Mouse (Mus musculus) CD4-positive helper T cell, adult 2 months (primary cell): ENCODE measurements around the gene Tns3.

Experiments used
- DNase-seq: peaks from one replicate; pipeline ENCODE4 v3.0.0-alpha.2; 2012; ENCODE audit warnings: low read depth, missing footprints, low spot score

The Tns3 gene

DNA sequence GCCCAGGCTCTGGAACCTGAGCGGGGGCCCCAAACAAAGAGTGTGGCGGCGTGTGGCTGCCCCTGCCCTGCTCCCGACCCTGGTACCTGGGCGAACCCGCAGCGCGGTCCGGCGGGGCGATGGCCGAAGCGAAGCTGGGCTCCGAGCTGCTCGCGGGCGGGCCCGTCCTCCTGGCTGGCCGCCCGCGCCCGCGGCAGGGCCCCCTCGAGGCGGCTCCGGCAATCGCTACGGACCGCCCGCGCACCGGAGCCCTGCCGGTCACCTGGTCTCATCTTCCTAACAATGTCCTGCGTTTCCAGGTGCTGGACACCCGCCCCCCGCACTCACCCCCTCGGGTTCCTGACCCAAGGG, at the start of gene Tns3:
Gene Tns3 (minus strand): TSS at position 143 of the 351 bp plus-strand sequence.
- DNase-seq = no peak

DNA sequence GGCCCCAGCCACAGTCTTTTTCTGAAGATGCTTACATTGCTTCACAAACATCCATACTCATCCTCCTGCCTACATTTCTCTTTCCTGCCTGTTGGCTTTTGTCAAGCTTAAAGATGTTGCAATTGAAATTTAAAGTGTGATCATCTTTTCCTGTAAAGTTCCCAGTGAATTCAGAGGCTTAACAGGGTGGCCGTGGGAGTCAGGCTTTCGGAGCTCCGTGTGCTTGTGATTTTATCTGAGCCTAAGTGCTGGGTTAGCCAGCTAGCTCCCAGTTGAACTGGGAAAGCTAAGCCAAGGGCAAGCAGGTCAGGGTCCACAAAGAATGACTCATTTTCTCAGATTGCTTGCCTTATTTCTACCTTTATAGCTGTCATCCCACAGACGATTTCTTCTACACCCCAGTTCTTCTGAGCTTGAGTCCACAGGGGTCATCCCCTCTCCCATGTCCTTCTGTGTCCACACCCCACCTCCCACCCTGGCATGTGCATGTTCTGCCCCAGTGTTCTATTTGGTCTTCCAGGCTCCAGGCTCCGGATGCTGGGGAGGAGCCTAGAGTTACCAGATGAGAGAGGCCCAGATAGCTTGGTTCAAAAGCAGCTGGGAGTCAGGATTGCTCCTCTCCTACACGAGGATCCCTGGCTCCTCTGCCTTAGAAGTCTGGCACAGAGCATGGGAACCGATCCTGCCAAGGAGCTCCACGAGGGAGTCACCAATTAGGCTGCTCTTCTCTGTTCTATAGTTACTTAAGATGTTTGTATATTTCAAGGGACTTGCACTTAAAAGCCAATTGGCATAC, 42.1 kb upstream of the Tns3 start:
- no peak for DNase-seq

DNA sequence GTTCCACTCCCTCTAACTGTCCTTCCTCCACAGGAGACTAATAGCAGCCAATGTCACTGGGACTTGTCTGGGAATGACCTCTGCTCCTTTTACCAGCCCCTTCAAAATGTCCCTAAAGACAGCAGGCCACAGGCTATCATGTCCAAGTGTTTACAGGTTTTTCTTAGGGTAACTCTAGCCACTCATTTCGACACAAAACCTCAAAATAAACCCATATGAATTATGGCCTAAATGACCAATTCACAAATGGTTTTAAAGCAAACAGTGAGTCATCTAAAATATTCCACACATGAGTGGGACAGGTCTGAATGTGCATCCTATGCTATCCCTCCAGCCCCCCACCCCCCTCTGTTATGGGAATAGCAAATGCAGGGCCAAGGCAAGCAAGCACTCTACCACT, 40.8 kb upstream of the Tns3 start:
- DNase-seq = no peak

DNA sequence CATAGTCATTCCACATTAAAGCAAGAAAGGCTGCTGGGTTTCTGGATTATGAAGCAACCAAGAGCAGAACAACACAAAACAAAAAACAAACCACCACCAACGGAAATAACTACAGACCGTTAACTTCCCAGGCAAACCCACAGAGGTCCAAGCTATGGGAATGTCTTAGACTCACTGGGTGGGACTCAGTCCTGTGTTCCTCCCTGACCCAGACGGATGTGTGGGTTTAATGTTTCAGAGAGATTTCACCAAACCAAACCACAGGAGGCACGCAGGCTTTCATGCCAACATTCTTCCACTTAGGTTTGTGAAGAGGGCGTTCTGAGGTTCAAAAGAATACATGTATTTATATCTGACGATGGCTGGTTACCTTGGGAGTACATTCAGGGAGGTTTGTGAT, 39.5 kb upstream of the Tns3 start:
- no peak for DNase-seq

DNA sequence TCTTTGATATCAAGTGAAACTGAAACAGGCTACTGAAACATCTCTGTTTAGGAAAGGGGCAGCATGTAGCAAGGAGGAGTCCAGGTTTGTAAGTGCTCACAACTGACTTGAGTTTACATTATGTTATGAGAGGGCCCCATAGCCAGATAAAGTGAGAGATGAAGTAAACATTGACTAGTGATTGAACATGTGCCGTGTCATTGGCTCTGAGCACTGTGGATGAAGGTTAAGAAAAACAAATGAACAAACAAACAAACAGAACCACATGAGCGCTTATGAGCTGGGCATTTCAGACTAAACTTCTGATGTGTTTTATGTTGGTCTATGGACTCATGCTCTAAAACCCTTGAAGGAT, 38.2 kb upstream of the Tns3 start:
- DNase-seq = no peak

DNA sequence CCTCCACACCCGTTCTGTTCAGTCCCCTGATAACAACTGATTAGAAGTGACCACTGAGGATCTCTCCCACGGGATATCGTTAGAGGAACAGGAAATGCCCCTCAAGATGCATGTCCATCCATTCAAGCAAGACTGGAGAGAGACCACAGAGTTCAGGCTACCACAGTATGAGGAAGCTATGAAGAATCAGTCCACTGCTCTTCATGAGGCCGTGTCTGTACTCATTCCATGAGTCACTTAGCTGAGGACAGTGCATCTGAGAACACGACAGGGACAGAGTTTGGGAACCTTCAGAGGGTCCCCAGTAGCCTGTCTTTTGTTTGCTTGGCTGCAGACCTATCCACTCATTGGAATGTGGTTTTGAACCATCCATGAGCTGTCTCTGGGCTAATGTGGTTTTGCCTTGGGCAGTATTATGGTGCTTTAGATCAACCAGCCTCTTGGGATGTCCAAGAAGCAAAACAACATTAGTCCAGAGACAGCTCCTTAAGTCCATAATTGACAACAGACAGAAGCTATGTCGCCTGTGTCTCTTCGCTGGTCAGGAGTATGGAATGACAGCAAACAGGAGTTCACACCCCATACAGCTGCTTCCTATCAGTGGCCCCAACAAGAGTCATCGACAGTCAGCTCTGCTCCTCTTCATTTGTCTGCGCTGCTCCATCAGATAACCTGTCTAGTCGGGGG, 37.7 kb upstream of the Tns3 start:
- no peak for DNase-seq

DNA sequence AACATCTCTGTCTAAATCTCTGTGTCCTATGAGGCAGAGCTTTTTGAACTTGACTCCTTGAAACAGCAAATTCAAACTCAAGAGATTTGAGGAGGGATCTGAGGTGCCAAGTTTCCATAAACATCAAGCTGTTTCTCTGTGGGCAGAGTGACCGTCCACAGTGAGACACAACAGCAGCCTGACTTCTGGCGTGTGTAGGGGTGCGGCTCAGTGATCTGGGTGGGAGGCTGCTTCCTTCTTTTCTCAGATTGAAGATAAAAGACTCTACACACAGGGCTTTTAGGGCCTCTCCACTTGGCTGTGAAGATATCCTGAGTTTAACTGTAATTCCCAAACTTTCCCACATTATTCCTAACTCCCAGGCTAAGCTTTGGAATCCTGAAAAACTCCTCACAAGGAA, 37.1 kb upstream of the Tns3 start:
- DNase-seq = no peak

DNA sequence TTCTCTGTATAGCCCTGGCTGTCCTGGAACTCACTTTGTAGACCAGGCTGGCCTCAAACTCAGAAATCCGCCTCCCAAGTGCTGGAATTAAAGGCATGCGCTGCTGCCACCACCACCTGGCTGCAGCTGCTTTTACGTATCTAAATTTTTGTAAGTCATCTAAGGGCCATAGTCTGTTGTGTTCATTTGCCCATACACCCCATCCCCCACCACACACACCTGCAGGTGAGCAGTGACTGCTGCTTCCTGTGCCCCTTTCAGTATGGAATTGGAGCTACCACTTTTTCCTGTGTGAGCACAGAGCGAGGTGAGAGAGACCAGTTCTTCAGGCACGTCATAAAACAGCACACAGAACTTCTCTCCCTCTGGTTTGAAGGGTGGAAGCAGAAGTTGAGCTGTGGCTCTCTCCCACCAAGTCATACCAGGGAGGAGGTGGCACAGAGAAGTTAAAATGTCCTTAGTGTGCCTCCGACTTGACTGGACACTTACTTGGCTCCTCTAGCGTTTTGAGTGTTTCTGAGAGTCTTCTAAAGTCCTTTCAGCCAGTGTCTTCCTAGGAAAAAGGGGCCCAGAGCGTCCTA, 36.4 kb upstream of the Tns3 start:
- DNase-seq = no peak

DNA sequence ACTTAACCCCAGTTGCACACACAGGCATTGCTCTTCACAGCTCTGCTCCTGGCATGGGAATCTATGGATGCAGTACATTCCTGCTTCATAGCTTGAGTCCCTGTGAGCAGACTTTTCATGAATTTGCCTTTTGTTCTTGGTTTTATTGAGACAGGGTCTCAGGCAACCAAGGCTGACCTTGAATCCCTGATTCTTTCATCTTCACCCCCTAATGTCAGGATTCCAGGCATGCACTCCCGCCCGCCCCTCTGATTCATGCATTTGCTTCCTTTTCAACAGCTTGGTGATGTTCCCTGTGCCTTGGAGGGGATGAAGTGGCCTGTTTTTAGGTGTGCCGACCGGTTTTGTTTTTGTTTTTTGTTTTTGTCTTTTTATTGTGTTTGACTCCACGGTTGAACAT, 35.4 kb upstream of the Tns3 start:
- no peak for DNase-seq

DNA sequence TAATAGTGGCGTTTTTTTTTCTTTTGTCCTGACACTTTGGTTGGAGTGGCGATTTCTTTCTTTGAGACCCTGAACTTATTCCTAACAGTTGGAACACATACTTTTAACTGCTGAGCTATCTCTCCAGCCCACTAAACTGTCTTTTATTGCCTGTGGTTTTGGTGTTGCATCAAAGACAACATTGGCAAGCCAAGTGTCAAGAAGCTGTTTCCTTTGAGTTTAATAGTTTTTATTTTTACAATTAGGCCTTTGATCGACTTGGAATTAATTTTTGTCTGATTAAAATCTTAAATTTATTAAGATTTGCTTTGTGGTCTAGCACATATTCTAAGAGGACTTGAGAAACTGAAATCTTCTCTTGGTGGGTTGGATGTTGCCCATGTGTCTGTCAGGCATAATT, 33.3 kb upstream of the Tns3 start:
- DNase-seq = no peak

DNA sequence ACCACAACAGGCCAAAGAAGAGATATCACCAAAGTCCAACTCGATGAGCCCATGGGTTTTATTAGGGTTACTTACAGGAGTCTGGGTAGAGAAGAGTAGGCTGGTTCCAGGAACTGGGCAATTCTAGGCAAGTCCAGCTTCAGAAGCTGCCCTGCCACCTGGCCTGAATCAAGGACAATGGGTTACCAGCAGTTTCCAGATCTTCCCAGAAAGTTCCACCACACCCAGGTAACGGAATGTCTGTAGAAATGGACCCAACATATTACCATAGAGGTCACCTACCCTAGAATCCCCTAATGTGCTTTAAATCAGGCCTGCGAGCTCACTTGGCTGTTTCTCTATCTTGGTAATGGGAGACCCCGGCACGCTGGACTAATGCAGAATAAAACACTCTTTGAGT, 29.8 kb upstream of the Tns3 start:
- DNase-seq = no peak

DNA sequence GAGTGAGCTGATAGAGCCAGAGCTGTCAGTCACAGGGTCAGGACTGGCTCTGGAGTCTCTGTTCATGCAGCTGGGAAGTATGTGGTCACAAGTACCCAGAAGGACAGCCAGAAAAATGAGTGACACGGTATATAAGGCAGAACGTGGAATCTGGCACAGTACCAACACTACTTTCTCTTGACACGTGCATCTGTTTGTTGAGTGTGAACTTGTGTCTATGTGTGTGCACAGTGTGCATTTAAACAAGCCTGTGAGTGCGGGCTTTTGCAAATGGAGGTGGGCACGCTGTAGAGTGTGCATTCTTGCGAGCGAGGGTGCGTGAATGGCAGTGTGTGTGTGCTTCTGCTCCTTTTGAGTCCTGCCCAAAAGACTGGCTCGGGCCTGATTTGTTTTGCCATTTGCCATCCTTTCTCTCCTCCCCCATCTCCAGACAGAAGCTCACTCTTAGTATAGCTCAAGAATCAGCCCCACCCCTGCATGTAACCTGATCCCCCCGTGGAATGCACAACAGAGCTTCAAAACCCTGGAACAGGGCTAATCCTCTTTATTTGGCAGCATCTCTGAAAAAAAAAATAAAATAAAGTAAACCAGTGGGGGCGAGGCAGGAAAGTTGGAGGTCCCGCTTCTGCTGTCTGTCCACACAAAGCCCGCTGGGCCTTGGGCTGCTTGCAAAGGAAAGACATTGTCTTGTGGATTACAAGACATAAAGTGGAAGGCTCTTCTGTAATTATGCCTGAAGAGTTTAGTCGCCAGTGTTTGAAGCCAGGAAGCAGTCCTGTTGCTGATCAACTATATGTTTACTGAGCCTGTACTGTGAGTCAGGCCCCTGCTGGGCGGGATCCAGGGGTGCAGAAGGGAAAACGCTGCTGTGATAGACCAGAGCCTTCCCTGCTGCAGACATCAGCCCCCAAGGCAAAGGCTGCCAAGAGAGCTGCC, 28.5 kb upstream of the Tns3 start:
- DNase-seq = no peak

DNA sequence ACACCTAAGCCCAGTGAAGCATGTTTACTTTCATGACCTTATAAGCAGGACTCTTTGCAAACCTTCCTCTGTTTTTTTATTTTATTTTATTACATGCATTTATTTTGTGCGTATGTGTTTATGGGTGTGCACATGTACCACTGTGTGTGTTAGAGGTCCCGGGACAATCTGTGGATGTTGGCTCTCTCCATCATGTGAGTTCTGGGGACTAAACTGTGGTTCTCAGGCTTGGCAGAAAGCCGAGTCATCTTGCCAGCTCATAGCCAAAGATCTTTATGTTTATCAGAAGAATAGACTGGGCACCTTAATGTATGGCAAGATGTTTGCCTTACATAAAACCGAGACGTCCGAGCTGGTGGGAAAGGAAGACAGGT, 27.8 kb upstream of the Tns3 start:
- no peak for DNase-seq

DNA sequence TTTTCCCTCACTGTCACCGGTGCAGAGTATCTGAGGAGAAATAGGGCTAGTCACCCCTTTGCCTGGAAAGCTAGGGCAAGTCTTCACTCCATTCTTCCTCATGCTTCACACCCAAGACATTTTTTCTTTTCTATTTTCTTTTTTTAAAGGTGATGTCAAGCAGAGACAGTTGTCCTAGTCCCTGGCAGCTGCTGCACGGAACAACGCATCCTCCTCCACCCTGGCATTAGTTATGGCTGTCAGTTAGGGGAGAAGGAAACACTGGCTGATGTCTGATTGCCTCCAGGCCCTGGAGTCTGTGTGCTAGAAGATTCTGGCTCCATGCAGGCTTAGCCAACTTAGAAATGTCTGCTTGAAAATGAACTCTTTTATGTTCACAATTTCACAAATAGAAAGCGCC, 27.3 kb upstream of the Tns3 start:
- no peak for DNase-seq

DNA sequence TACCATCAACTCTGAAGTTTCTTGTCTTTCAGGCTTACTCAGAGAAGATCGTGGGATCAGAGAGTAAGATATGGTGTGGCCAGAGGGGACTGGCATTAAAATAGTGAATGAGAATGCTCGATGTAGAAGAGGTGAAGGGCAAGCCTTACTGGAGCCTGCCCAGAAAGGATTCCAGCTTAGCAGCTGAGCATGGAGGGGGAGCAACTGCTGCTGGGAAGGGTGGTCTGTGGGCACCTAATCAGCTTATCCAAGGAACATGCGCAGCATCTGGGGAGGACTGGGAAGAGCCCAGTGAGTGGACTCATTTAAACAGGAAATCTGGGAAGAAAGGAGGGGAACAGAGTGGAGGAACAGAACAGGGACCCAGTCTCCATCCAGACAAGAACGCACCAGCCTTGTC, 26.3 kb upstream of the Tns3 start:
- DNase-seq = no peak

DNA sequence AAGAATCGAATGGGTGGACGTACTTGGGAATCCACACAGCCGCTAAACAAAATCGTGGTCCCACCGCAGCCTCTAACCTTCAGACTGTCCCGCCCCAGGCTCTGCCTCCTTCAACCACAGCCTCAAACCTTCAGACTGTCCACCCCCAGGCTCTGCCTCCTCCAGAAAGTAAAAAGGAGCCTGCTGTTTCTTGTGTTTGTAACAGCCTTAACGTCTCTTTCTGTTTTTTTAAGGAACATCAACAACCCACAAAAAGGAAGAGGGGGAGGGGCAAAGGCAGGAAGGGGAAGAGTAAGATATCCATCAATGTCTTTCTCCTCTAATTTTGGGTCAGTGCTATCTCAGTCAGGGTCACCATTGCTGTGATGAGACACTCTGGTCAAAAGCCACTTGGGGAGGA, 25.2 kb upstream of the Tns3 start:
- DNase-seq = no peak

DNA sequence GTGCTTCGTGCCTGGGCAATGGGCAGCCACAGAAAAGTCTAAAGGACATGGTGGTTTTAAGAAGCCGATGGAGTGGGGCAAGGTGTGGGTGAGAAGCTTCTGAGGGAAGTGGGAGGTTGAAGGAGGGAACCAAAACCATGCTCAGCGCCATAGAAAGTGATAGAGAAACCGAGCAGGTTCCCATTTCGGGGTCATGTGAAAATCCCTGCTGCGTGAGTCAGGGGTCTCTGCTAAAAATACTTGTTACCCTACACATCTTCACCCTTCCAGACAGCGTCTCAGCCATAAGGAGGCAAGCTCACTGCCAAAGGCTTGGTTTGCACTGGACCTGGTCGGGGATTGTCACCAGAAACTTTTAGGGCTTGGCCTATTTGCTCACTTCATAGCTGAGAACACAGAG, 24.6 kb upstream of the Tns3 start:
- DNase-seq = no peak

DNA sequence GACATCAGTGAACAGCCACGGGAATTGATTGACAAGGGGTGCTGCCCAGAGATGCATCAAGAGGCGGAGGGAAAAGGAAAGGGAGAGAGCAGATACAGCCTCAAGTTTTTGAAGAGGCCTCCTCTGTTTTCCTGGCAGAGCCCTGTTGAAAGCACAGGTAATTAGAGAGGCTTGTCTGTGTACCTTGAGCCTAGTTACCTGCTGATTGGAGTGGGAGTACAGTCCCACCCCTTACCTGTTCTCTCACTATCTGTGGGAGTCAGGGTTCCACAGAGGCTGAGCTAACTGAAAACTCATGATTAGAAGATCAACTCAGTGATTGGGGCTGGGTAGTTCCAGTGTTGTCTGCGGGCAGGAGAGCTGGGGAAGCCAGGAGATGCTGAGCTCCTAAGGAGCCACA, 22.2 kb upstream of the Tns3 start:
- DNase-seq = no peak

DNA sequence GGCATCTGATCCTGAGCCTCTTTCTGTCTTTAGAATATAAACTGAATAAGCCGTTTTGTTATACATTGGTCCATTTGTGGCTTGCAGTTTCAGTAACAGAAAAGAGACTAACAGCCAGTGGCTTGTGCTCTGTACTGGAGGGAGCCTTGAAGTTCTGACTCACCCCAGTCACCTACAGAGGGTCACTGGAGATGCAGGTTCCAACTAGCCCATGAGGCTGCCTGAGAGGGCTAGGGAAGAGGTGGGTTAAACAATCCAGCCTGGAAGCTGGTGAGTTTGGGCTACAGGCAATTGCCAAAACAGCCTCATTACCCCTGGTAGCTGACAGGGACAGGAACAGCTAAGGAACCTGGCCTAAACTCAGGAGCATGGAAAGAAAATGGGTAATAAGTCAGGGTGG, 21.7 kb upstream of the Tns3 start:
- DNase-seq = no peak

DNA sequence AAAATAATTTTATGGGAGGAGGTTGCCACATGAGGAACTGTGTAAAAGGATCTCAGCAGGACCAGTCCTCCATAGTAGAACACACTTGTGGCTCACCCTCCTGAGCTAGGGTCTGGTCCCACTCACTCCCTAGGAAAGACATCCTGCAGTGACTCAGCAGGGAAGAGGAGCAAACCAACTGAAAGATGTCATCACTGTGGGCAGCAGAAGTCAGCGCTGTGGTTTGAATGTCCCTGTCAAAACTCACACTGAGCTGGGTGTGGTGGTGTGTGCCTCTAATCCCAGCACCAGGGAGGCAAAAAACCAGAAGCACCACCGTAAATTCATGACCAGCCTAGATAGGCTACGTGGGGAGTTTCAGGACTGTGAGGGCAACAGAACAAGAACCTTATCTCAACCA, 20.9 kb upstream of the Tns3 start:
- DNase-seq = no peak

DNA sequence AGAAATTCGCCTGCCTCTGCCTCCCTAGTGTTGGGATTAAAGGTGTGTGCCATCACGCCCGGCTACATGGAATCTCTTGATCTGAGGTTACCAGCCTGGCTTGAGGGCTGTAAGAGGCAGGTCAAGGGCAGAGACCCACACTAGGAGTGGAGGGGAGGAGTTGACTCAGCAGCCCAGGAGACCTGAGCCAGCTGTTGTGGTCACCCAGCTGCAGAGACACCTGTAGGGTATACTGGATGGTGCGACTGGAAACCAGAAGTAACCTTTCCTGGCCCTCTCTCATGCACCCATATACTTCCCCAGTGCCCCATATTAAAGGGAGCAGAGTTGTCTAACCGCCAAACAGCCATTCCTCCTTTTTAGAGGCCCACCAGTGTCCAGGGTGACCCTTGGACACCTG, 19.9 kb upstream of the Tns3 start:
- DNase-seq = no peak

DNA sequence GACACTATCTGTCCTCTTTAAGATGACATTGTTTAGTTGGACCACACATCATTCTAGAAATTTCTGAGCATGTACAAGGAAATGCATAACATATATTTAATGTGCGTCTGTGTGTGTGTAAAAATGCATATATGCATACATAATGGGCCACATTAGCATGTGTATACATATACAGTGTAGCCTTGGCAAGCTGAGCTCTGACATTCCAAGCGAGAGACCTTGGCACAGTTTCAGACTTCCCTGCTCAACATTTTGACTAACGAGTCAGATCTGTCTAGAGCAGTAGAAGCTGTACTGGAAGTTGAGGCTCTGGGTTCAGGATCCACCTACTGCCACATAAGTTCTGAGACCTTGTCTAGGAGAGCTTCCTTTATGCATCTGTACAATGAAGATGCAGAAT, 17.0 kb upstream of the Tns3 start:
- no peak for DNase-seq
